Mouse (Mus musculus): Measurements from ENCODE around the gene Dqx1. TPM values are rescaled to one million over a fixed set of nuclear protein-coding genes. Genes with fewer than 3 reads are reported as not detected.

The Dqx1 gene
- polyA plus RNA-seq, 1 experiment from 2014 or later, result 0.64 TPM

DNA sequence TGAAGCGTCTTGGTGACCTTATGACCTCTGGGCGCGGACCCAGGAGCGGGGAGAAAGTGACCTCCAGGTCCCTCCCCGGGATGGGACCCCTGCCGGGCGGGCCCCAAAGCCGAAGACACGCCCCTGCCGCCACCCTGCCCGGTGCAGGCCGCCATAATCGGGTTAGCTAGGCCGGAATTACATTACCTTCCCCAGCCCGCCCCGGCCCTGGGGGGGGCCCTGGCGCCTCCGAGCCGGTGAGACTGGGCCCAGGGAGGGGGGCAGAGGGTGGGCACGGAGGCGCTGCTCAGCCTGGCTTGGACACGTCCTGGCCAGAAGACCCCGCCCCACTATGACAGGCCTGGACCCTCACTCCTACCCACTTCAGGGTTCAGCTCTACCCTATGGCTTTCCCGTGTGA, 13.6 kb downstream of the Dqx1 start:
- no peak overlapping the region for H3K9ac ChIP-seq
- 2% methylated on average over 21 of the region's 24 CpGs for WGBS
- H3K36me3 ChIP-seq, result no peaks in the 10 kb centered on the region
- H3K27ac ChIP-seq (ENCODE audit: poor library complexity, severe bottlenecking), result no peak overlapping the region
- H3K4me2 ChIP-seq, result 0 out of 2 replicates have a peak overlapping the region, but pooled peaks have one; percentile 14
- H3K4me3 ChIP-seq, result no peak overlapping the region
- H3K9me3 ChIP-seq (replicated peaks), result no peaks in the 10 kb centered on the region
- peaks cover 27% of the 10 kb centered on the region for H3K4me1 ChIP-seq (replicated peaks)
- peak; percentile 40; the same call in 1 of the 2 replicates for ATAC-seq (ENCODE audit: insufficient number of reproducible peaks, low FRiP score)
- H3K27me3 ChIP-seq (replicated peaks), result peaks cover 97% of the 10 kb centered on the region

DNA sequence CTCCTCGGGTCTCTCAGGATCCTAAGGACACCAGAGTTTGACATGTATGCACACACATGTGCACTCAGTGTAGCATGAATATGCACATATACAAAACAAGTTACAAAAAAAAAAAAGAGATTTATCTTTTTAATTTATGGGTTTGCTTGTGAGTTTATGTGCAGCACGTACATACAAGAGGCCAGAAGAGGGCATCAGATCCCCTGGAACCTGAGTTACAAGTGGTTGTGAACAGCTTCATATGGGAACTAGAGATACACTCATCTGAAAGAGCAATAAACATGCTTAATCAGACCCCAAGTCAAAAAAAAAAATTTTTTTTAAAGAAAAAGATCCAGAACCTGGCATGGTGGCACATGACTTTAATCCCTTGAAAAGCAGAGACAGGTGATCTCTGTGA, 17.3 kb downstream of the Dqx1 start:
- no peak overlapping the region for H3K9ac ChIP-seq
- no peak overlapping the region for H3K4me2 ChIP-seq
- no peaks in the 10 kb centered on the region for H3K9me3 ChIP-seq (replicated peaks)
- no peak for ATAC-seq (ENCODE audit: insufficient number of reproducible peaks, low FRiP score)
- no peak overlapping the region for H3K4me3 ChIP-seq
- H3K4me1 ChIP-seq (replicated peaks), result peaks cover 22% of the 10 kb centered on the region
- 0 out of 2 replicates have a peak, but pooled peaks cover 3% of the 10 kb centered on the region for H3K36me3 ChIP-seq
- WGBS, result 20% methylated on average over 2 of the region's 2 CpGs
- H3K27ac ChIP-seq (ENCODE audit: poor library complexity, severe bottlenecking), result no peak overlapping the region
- peaks cover 75% of the 10 kb centered on the region for H3K27me3 ChIP-seq (replicated peaks)

DNA sequence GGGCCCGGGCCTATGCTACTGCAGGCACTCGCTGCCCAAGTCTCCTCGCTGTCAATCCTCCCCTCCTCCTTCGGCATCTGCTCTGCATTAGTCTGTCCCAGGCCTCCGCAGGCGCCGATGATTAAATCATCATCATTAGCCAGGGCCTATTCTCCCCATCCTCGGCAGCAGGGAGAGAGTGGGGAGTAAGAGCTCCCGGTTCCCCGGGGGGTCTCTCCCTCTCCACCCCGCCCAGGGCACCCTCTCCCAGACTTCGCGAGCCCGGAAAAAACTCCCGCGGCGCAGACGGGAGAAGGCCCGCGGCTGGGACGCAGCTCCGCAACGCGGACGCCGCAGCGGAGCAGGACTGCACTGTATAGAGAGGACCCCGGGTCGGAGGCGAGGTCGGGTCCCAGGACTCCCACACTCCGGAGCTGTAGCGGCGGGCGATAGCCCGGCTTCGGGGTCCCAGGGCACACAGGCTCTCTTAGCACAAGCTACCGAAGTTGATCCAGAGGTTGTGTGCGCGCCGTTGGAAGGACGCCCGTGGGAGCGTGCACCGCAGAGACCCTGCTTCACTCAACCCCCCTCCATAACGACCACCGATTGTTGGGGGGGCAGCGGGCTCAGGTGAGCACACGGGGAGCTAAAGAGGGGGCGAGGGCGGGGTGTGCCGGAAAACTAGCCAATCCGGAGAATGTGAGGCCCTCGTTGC, 20.1 kb downstream of the Dqx1 start, which contains the start of gene Pcgf1:
Pcgf1 (plus strand) TSS at position 240 of the 694 bp plus-strand sequence.
- Histone ChIP-seq H3K4me3 (peak within 1 kb of the TSS; percentile 62), H3K27me3 (replicated peaks) (peaks cover 58% of the 10 kb centered on the region), H3K4me1 (replicated peaks) (peaks cover 11% of the 10 kb centered on the region; the same call in 1 of the 2 replicates), H3K27ac (ENCODE audit: poor library complexity, severe bottlenecking) (peak within 1 kb of the TSS; percentile 38; the same call in 1 of the 2 replicates), H3K36me3 (peaks cover 23% of the 10 kb centered on the region), H3K9ac (peak within 1 kb of the TSS; percentile 71), H3K4me2 (peak within 1 kb of the TSS; percentile 97), H3K9me3 (replicated peaks) (no peaks in the 10 kb centered on the region)
- peak; percentile 52 for ATAC-seq (ENCODE audit: insufficient number of reproducible peaks, low FRiP score)
- under 1% methylated on average over 54 of the region's 54 CpGs for WGBS

DNA sequence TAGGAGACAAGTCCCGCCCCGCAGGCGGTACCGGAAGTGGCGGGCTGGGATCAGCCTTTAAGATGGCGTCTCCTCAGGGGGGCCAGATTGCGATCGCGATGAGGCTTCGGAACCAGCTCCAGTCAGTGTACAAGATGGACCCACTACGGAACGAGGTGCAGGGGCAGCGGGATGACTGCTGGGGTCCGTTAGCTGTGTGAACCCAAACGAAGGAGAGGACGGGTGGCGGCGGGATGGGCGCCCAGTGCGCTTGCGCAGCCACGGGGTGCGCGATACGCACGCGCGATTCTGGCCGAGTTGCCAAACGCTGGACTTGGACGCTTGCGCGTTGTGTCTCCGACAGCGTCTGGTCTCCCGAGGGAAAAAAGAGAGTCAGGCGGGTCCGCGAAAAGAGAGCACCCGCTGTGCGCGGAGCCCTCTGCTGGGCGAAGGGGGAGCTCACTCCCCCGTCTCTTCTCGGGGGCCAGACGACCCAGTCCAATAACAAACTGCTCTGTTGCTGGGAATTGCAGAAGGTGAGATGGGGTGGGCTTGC, 20.7 kb downstream of the Dqx1 start:
- Histone ChIP-seq H3K27me3 (replicated peaks) (peaks cover 59% of the 10 kb centered on the region), H3K4me1 (replicated peaks) (peaks cover 11% of the 10 kb centered on the region; the same call in 1 of the 2 replicates), H3K9ac (peak overlapping the region; percentile 71), H3K4me2 (peak overlapping the region; percentile 97), H3K36me3 (peaks cover 23% of the 10 kb centered on the region), H3K4me3 (peak overlapping the region; percentile 62), H3K9me3 (replicated peaks) (no peaks in the 10 kb centered on the region), H3K27ac (ENCODE audit: poor library complexity, severe bottlenecking) (peak overlapping the region; percentile 38; the same call in 1 of the 2 replicates)
- ATAC-seq (ENCODE audit: insufficient number of reproducible peaks, low FRiP score), result peak; percentile 94
- WGBS, result under 1% methylated on average over 46 of the region's 46 CpGs

DNA sequence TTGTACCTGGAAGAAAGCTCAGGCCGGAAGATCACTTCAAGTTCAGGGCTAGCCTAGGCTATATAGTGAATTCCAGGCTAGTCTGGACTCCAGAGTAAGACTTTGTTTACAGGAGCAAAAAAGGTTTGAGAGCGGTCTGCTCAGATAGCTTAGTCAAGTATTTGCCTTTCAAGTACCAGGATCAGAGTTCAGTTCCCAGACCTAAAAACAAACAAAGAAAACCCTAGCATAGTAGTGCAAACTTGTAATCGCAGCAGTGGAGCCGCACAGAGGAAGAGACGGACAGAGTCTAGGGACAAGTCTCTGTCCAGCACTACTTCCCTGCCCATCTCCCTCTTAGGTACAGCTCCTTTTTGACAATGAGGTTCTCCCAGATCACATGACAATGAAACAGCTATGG, 22.6 kb downstream of the Dqx1 start:
- Histone ChIP-seq H3K4me2 (no peak overlapping the region), H3K4me1 (replicated peaks) (peaks cover 11% of the 10 kb centered on the region; the same call in 1 of the 2 replicates), H3K27me3 (replicated peaks) (peaks cover 59% of the 10 kb centered on the region), H3K36me3 (peaks cover 23% of the 10 kb centered on the region), H3K27ac (ENCODE audit: poor library complexity, severe bottlenecking) (no peak overlapping the region), H3K9me3 (replicated peaks) (no peaks in the 10 kb centered on the region), H3K4me3 (no peak overlapping the region), H3K9ac (no peak overlapping the region)
- ATAC-seq (ENCODE audit: insufficient number of reproducible peaks, low FRiP score), result no peak
- WGBS, result 94% methylated on average over 5 of the region's 5 CpGs

DNA sequence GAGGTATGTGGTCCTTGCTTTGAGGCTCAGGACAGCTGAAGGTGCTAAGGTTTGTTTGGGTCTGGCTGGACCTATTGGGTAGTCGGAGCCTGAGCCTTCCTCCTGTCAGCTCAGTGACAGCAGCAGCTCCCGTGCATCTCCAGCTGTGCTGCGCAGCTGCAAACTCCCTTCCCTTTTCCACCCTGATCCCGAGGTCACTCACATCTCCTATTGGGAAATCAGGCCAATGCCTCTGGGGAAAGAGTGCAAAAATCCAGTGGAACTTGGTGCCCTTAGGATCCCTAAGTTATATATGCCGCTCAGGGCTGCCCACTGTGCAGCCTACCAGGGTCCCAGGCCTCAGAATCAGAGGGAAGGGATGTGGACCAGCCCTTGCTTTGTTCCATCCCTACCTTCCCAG, 25.9 kb downstream of the Dqx1 start:
- H3K9me3 ChIP-seq (replicated peaks), result no peaks in the 10 kb centered on the region
- H3K4me1 ChIP-seq (replicated peaks), result peaks cover 29% of the 10 kb centered on the region
- 17% methylated on average over 5 of the region's 5 CpGs for WGBS

DNA sequence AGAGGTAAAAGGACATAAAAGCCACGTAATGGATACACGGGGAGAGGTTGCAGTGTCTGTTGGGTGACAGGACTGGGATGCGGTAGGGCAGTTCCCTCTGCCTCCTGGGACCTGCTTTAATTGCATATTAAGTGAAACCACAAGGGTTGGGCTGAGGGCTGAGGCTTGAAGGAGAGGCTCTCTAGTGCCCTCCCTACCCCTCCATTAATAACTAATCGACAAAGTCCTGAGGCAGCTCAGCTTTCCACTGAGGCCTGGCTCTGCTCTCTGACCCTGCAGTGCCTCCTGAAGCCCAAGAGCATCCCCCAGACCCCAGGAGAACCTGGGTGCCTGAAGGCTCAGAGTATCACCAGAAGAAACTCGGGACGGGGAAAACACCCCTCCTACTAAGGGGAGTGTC, 26.8 kb downstream of the Dqx1 start:
- peaks cover 22% of the 10 kb centered on the region for H3K4me1 ChIP-seq (replicated peaks)
- no peak overlapping the region for H3K27ac ChIP-seq (ENCODE audit: poor library complexity, severe bottlenecking)
- H3K9ac ChIP-seq, result no peak overlapping the region
- no peak overlapping the region for H3K4me2 ChIP-seq
- H3K4me3 ChIP-seq, result no peak overlapping the region
- H3K27me3 ChIP-seq (replicated peaks), result peaks cover 77% of the 10 kb centered on the region
- H3K9me3 ChIP-seq (replicated peaks), result no peaks in the 10 kb centered on the region
- 10% methylated on average over 6 of the region's 6 CpGs for WGBS
- H3K36me3 ChIP-seq, result peaks cover 23% of the 10 kb centered on the region
- ATAC-seq (ENCODE audit: insufficient number of reproducible peaks, low FRiP score), result no peak

More for the DNA sequence above, 25.9 kb downstream of the Dqx1 start:
- H3K36me3 ChIP-seq, result peaks cover 23% of the 10 kb centered on the region
- H3K4me3 ChIP-seq, result no peak overlapping the region
- H3K27me3 ChIP-seq (replicated peaks), result peaks cover 68% of the 10 kb centered on the region
- H3K4me2 ChIP-seq, result no peak overlapping the region
- ATAC-seq (ENCODE audit: insufficient number of reproducible peaks, low FRiP score), result no peak
- H3K9ac ChIP-seq, result no peak overlapping the region
- no peak overlapping the region for H3K27ac ChIP-seq (ENCODE audit: poor library complexity, severe bottlenecking)

DNA sequence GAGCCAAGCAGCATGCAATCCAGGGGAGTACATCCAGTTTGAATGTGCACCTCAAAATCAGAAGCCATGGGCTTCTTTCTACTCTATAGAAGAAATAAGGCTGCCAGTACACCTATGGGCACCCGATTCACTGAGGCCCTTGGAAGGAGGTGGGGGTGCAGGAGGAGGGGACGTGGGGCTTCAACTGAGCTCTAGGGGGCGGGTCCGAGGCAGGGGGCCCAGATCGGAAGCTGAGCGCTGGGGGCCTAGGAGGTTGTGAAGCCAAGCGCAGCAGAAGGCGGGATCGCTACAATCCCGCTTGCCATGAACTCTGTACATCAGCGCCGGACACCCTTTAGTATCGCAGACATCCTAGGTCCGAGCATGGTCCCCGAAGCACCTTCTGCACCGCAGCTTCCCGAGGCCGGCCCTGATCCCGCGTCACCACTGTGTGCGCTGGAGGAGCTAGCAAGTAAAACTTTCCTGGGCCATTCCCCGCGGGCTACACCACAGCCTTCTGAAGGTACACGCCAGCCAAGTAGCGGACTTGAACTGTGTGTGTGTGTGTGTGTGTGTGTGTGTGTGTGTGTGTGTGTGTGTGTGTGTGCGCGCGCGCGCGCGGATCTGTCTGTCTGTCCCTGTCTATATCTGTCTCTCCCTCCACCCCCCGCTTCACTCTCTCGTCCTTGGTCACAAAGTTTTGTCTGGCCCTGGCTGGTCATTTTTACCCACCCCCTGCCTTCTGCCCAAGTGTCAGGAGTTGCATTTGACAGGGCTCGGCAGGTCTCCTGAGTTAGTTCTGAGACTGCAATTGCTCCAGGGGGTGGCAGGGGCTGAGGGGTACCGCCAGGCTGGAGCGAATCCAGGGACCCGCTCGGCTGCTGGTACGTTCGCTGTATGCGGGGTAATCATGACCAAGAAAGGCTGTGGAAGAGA, 28.7 kb downstream of the Dqx1 start, which contains the start of gene Lbx2:
Lbx2 (plus strand) TSS at position 247 of the 915 bp plus-strand sequence.
- H3K9ac ChIP-seq, result peak within 1 kb of the TSS; percentile 27; the same call in 1 of the 2 replicates

DNA sequence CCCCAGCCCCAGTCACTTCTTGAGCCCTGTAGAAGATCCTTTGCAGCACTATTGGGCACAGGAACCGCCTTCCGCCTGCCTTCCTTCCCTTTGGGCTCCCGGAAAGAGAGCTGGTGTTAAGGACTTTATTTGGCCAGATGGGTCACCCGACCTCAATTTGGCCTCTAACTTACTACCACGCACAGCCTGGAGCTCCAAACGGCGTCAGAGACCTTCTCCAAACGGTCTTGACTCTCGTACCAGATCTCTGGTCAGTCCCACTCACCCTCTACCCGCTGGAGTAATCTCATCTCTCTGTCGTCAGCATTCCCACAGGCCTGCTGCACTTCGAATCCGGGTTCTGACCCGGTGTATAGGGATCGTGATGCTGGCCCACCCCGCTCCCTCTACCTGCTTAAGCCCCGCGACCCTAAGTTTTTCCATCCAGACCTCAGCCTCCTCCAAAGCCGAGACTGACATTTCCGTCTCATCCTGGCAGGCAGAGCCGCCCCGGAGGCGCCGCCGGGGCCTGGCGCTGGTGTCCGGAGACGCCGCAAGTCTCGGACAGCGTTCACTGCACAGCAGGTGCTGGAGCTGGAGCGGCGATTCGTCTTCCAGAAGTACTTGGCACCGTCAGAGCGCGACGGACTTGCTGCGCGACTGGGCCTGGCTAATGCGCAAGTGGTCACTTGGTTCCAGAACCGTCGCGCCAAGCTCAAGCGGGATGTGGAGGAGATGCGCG, 29.7 kb downstream of the Dqx1 start:
- Histone ChIP-seq H3K4me2 (peak overlapping the region; percentile 68), H3K4me1 (replicated peaks) (peaks cover 22% of the 10 kb centered on the region), H3K9ac (peak overlapping the region; percentile 1; the same call in 1 of the 2 replicates), H3K36me3 (peaks cover 2% of the 10 kb centered on the region; the same call in 1 of the 2 replicates), H3K27ac (ENCODE audit: poor library complexity, severe bottlenecking) (no peak overlapping the region), H3K27me3 (replicated peaks) (peaks cover 83% of the 10 kb centered on the region), H3K9me3 (replicated peaks) (no peaks in the 10 kb centered on the region), H3K4me3 (peak overlapping the region; percentile 39)
- ATAC-seq (ENCODE audit: insufficient number of reproducible peaks, low FRiP score), result no peak
- WGBS, result 1% methylated on average over 47 of the region's 47 CpGs

More for the DNA sequence above, 28.7 kb downstream of the Dqx1 start, which contains the start of gene Lbx2:
- whole genome bisulfite sequencing, result 3% methylated on average over 35 of the region's 42 CpGs
- Histone ChIP-seq H3K36me3 (peaks cover 9% of the 10 kb centered on the region), H3K9me3 (replicated peaks) (no peaks in the 10 kb centered on the region), H3K27me3 (replicated peaks) (peaks cover 90% of the 10 kb centered on the region), H3K4me3 (peak within 1 kb of the TSS; percentile 39), H3K4me2 (peak within 1 kb of the TSS; percentile 68), H3K4me1 (replicated peaks) (peaks cover 22% of the 10 kb centered on the region), H3K27ac (ENCODE audit: poor library complexity, severe bottlenecking) (no peak within 1 kb of the TSS)
- ATAC-seq (ENCODE audit: insufficient number of reproducible peaks, low FRiP score), result no peak

DNA sequence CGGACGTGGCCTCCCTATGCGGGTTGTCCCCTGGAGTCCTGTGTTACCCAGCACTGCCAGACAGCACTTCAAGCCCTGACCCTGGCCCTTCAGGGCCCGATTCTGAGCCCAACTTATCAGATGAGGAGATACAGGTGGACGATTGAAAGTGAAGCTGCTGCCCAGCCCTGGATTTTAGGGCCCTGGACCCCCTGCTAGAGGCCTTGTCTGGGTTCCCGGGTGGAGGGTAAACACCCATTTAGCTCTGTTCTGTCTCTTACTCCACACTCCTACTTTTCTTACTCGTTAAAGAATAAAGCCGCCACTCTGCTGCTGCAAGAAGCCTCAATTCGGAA, 30.2 kb downstream of the Dqx1 start:
- Histone ChIP-seq H3K4me2 (peak overlapping the region; percentile 68), H3K4me1 (replicated peaks) (peaks cover 25% of the 10 kb centered on the region), H3K27ac (ENCODE audit: poor library complexity, severe bottlenecking) (no peak overlapping the region), H3K36me3 (no peaks in the 10 kb centered on the region), H3K27me3 (replicated peaks) (peaks cover 82% of the 10 kb centered on the region), H3K9me3 (replicated peaks) (no peaks in the 10 kb centered on the region), H3K4me3 (peak overlapping the region; percentile 39), H3K9ac (no peak overlapping the region)
- WGBS, result 11% methylated on average over 9 of the region's 9 CpGs
- ATAC-seq (ENCODE audit: insufficient number of reproducible peaks, low FRiP score), result no peak
